Mouse (Mus musculus): ENCODE data around the gene Tcf19.
"Not testable (repeated sequence)": the region's sequence is repeated elsewhere in the genome, so short reads cannot be mapped to it uniquely, and the experiment has no call there.

Gene Tcf19

DNA sequence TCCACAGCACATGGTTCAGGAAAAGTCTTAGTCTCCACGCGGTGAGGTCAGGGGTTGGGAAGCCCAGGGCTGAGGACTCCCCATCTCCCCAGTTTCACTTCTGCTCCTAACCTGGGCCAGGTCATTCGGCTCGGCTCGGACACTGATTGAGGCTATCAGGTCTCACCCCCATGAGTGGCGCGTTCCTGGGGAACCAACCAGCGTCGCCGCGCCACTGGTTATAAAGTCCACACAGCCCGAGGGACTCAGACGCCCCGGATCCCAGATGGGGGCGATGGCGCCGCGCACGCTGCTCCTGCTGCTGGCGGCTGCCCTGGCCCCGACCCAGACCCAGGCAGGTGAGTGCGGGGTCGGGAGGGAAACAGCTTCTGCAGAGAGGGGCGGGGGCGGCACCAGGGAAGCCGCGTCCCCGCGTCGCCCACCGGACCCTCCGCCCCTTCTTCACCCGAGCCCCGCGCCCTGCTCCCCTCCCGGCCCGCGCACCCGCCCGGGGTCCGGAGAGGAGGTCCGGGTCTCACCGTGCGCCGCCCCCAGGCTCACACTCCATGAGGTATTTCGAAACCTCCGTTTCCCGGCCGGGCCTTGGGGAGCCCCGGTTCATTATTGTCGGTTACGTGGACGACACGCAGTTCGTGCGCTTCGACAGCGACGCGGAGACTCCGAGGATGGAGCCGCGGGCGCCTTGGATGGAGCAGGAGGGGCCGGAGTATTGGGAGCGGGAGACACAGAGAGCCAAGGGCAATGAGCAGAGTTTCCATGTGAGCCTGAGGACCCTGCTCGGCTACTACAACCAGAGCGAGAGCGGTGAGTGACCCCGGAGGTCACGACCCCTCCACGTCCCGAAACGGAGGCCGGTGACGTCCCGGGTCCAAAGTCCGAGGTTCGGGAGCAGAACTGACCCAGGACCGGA lies 46.5 kb downstream of the Tcf19 start, which contains the start of gene H2-Q10:
H2-Q10 (plus strand) TSS at position 248 of the 910 bp plus-strand sequence.
- peak in 1 of 2 experiments; percentile 5 for DNase-seq

- DNase-seq, result not testable (repeated sequence)
Observed at GRCm38 (mm10) chr17:35468936-35469335, 47.7 kb downstream of the Tcf19 start.

GRCm38 (mm10) chr17:35465651-35466050 lies 51.0 kb downstream of the Tcf19 start:
- DNase-seq, result peak in 1 of 2 experiments; percentile 22
